Mouse (Mus musculus) ES-Bruce4 (cell line): ENCODE measurements around the gene Prmt7. TPM values are rescaled to one million over a fixed set of nuclear protein-coding genes. Genes with fewer than 3 reads are reported as not detected.
A peak's percentile ranks its signal among the peaks of the same experiment; 100 is the strongest.

Experiments used
- H3K27ac ChIP-seq: 2 replicates; pipeline ENCODE4 v1.5.1; 2012; ENCODE audit warnings: low read length, inconsistent platforms; ENCODE audit not compliant: insufficient read depth
- H3K27me3 ChIP-seq: 2 replicates; pipeline ENCODE4 v1.6.1; 2012; ENCODE audit warnings: mild to moderate bottlenecking, low read length, inconsistent platforms; ENCODE audit not compliant: control insufficient read depth, poor library complexity, insufficient read depth, severe bottlenecking
- H3K36me3 ChIP-seq: 2 replicates; pipeline ENCODE4 v1.6.1; 2012; ENCODE audit warnings: inconsistent platforms, mild to moderate bottlenecking, low read length, moderate library complexity; ENCODE audit not compliant: control insufficient read depth, poor library complexity, insufficient read depth, severe bottlenecking
- H3K4me1 ChIP-seq: one replicate; pipeline ENCODE4 v1.8.1; 2011; ENCODE audit warnings: low read length; ENCODE audit not compliant: control insufficient read depth, insufficient read depth
- H3K4me3 ChIP-seq: 2 replicates; pipeline ENCODE4 v1.5.1; 2011; ENCODE audit warnings: low read depth, mild to moderate bottlenecking, low read length
- H3K9ac ChIP-seq: 2 replicates; pipeline ENCODE4 v1.6.1; 2012; ENCODE audit warnings: low read depth, mild to moderate bottlenecking, inconsistent platforms; ENCODE audit not compliant: poor library complexity, severe bottlenecking
- H3K9me3 ChIP-seq: replicated peaks from 2 replicates; pipeline ENCODE4 v1.6.1; 2012; ENCODE audit warnings: mild to moderate bottlenecking, low read length, inconsistent platforms; ENCODE audit not compliant: control insufficient read depth, poor library complexity, insufficient read depth, severe bottlenecking
- CTCF ChIP-seq: IDR thresholded peaks from one replicate; pipeline ENCODE4 v1.8.1; 2011; ENCODE audit warnings: low read depth, low read length
- EP300 ChIP-seq: IDR thresholded peaks from 2 replicates; pipeline ENCODE4 v1.6.1; 2011; ENCODE audit warnings: low read depth, low read length; ENCODE audit not compliant: insufficient read depth
- POLR2A ChIP-seq: IDR thresholded peaks from one replicate; pipeline ENCODE4 v1.8.1; 2011; ENCODE audit warnings: low read length; ENCODE audit not compliant: insufficient read depth
- polyA plus RNA-seq: library from polyadenylated mRNA; stranded (reverse); fragments of >200 nt; gene quantifications from 2 replicates; pipeline ENCODE4 v1.2.4, GENCODE M21; 2011; ENCODE audit warnings: low read depth; ENCODE audit not compliant: missing spikeins, insufficient read depth, insufficient read length

The Prmt7 gene
- polyA plus RNA-seq, 1 experiment, result 107 TPM

DNA sequence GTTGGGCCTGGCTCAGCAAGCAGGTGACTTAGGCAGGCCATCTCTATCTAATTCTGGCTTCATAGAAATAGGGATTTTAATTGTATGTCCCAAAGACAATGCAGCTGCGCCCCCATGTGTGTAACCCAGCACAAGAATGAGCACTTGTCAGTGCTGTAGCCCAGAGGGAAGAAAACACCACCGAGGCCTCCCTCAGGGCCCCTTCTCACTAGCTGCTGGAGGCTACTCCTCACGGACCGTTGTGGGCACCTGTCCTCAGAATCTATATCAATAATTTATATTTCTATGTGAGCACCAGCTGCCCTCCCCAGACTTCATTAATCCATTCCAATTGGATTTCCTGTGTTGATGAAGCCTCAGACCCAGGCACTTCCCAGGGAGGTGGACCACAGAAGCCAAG is 50.2 kb downstream of the Prmt7 start:
- Histone ChIP-seq H3K9ac (no peak overlapping the region), H3K4me3 (no peak overlapping the region), H3K27me3 (no peaks in the 10 kb centered on the region), H3K27ac (no peak overlapping the region), H3K9me3 (no peaks in the 10 kb centered on the region), H3K4me1 (no peaks in the 10 kb centered on the region), H3K36me3 (no peaks in the 10 kb centered on the region)
- TF ChIP-seq CTCF (no peak), EP300 (no peak), POLR2A (no peak)

DNA sequence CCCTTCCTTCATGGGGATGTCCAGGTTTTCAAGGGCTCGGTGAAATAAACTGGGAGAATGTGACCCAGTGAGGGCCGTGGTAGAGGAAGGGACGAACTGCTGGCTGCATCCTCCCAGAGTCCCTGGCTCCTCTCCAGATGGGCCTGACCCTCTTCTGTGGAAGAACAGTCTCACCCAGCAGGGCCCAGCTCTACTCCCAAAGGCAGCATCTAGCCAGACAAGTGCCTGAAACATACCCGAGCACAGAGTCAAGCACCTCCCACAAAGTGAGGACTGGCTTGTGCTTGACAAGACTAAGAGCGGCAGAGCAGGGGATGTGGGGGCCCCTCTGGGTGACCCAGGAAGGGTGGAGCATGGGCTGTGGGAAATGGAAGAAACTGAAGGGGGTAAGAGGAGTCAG is 51.6 kb downstream of the Prmt7 start:
- no peaks in the 10 kb centered on the region for H3K36me3 ChIP-seq
- no peaks in the 10 kb centered on the region for H3K4me1 ChIP-seq
- no peaks in the 10 kb centered on the region for H3K27me3 ChIP-seq
- no peak overlapping the region for H3K27ac ChIP-seq
- TF ChIP-seq POLR2A (no peak), CTCF (no peak), EP300 (no peak)
- no peaks in the 10 kb centered on the region for H3K9me3 ChIP-seq
- H3K9ac ChIP-seq, result no peak overlapping the region
- no peak overlapping the region for H3K4me3 ChIP-seq

DNA sequence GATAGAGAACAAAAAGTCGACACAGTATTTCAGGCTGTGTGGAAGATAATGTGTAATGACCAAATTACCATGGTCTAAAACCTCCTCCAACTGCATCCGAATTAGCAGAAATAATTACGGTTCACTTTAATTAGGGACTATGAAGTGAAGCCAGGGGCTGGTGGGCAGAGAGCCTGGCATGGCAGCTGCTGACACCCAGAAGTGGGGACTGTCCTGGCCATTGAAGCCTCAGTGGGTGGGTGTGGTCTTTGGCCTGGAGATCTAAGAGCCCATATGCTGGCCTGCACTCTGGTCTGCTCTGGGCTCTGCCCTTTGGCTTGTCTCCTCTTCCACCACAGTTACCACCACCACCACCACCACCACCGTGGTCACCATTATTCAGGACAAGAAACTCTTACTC is 53.2 kb downstream of the Prmt7 start:
- Histone ChIP-seq H3K36me3 (no peaks in the 10 kb centered on the region), H3K27ac (no peak overlapping the region), H3K4me3 (no peak overlapping the region), H3K9me3 (no peaks in the 10 kb centered on the region), H3K9ac (no peak overlapping the region), H3K4me1 (no peaks in the 10 kb centered on the region), H3K27me3 (no peaks in the 10 kb centered on the region)
- TF ChIP-seq POLR2A (no peak), CTCF (no peak), EP300 (no peak)

DNA sequence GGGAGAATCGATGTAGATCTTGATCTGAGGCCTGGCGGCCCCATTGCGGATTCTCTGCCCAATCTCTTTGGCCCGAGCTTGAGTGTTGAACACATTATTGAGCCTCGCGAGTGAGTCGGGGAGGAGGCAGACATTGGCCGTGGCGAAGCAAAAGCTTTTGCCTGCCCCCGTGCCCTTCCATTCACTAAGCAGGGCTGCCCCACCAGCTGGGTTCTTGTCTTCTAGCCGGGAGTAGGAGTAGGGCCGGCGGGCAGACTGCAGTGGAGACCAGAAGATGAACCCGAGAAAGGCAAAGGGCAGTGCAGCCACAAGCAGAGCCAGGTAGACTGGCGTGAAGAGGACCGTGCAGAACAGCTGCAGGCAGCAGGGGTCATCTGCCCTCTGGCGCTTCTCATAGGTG is 54.7 kb downstream of the Prmt7 start:
- Histone ChIP-seq H3K4me1 (no peaks in the 10 kb centered on the region), H3K9ac (no peak overlapping the region), H3K9me3 (no peaks in the 10 kb centered on the region), H3K4me3 (peak overlapping the region; percentile 5; the same call in 1 of the 2 replicates), H3K27ac (no peak overlapping the region), H3K27me3 (no peaks in the 10 kb centered on the region), H3K36me3 (no peaks in the 10 kb centered on the region)
- TF ChIP-seq POLR2A, result no peak
- no peak for TF ChIP-seq EP300
- TF ChIP-seq CTCF, result no peak

DNA sequence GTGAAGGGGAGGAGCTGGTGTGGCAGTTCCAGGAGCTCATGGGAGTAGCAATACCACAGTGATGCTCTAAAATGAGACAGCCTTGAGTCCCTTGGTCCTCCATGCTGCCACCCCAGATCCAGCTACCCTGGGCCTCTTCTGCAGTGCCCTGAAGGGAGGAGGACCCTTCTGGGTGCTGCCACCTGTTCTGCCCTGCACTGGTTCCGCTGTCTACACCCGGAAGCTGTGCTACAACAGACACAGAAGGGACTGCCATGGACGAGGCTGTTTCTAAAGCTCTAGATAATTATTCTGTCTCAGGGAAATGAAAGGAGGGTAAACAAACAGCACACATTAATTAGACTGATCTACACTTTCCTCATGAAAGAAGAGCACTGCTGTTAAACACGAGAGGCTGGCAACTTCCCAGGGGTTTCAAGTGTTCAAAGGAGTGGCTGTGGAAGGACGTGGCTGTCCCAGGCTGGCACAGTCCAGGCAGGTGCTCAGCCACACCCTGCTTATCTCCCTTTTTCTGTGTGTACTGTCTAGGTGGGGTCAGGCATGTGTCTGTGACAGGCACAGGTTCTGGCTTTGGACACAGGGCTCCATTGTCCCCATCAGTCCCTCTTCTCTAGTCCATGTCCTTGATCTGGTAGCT is 58.1 kb downstream of the Prmt7 start:
- Histone ChIP-seq H3K36me3 (no peaks in the 10 kb centered on the region), H3K4me3 (no peak overlapping the region), H3K27me3 (no peaks in the 10 kb centered on the region), H3K9ac (no peak overlapping the region), H3K9me3 (no peaks in the 10 kb centered on the region), H3K4me1 (no peaks in the 10 kb centered on the region), H3K27ac (no peak overlapping the region)
- TF ChIP-seq EP300, result no peak
- no peak for TF ChIP-seq CTCF
- no peak for TF ChIP-seq POLR2A

DNA sequence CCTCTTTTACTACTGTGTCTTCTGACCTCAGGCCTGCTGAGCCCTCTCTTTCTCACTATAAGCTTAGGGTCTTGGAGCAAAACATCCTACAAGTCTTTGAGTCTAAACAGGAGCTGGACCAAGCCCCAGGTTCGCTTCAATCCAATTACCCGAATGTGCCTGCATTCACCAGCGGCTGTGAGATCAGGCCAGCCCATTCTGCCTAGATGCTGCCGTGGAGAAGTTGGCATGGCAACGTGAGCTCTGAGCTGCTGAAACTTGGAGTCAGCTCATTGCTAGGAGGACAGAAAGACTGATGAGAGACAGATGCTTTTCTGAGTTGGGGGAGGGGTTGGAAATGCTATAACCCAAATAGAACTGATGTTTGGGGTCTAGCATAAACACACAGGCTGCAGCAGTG is 60.1 kb downstream of the Prmt7 start:
- no peak overlapping the region for H3K4me3 ChIP-seq

More for the DNA sequence above, 60.1 kb downstream of the Prmt7 start:
- Histone ChIP-seq H3K36me3 (no peaks in the 10 kb centered on the region), H3K27me3 (no peaks in the 10 kb centered on the region), H3K9ac (no peak overlapping the region), H3K9me3 (no peaks in the 10 kb centered on the region), H3K4me1 (no peaks in the 10 kb centered on the region), H3K27ac (no peak overlapping the region)
- no peak for TF ChIP-seq EP300
- no peak for TF ChIP-seq CTCF
- TF ChIP-seq POLR2A, result no peak
